ENCODE assay signal across 31 mouse cellular contexts in genomic region chr7:24605561-24605960, GRCm38 (mm10). TPM values are rescaled to one million over a fixed set of nuclear protein-coding genes. Genes with fewer than 3 reads are reported as not detected.
DNase-seq lines count a peak whose midpoint lies in the region; ATAC-seq lines count a peak whose summit lies in the region.
"Had no signal": no experiment of that assay in that cellular context is flagged by ENCODE, and none has a peak within 500 bp of the region (broad histone marks: within the 10 kb centered on the region; RNA-seq: fewer than 3 reads in every experiment).

No protein-coding gene starts in this region.

- no peak for ATAC-seq in forebrain, embryonic 13.5 days
- ATAC-seq in forebrain, embryonic 15.5 days (replicated peaks) = no peak
- no peak for ATAC-seq in lung, embryonic 15.5 days (ENCODE audit: borderline replicate concordance, extremely low read depth, low FRiP score, low TSS enrichment)
- ATAC-seq in midbrain, embryonic 16.5 days = no peak
- ATAC-seq: CD4-positive, CD25-positive, alpha-beta regulatory T cell, adult 4 months; forebrain, embryonic 14.5 days; Patski had no signal

- no peak overlapping the region for H3K4me2 ChIP-seq in forebrain, embryonic 13.5 days
- no peak overlapping the region for H3K4me2 ChIP-seq in forebrain, embryonic 15.5 days (replicated peaks)
- no peak overlapping the region for H3K4me2 ChIP-seq in lung, embryonic 15.5 days
- no peak overlapping the region for H3K4me2 ChIP-seq in midbrain, embryonic 16.5 days (ENCODE audit: low read length)
- H3K4me2 ChIP-seq: embryonic facial prominence, embryonic 12.5 days; heart, embryonic 11.5 days; hindbrain, embryonic 12.5 days; hindbrain, embryonic 15.5 days had no signal

- DNase-seq in lung, adult 18-20 months = no peak
- DNase-seq in NIH3T3 (ENCODE audit: low read depth) = peak; percentile 55
- DNase-seq in fibroblast of lung, adult 2 months (ENCODE audit: low read depth) = peak; percentile 71
- no peak for DNase-seq in left cerebral cortex, postnatal 4 days
- DNase-seq: adrenal gland, postnatal 10 days; adrenal gland, postnatal 36 days; cerebellum, adult 11 months; cerebellum, adult 8-10 months; gastrocnemius, postnatal 14 days; heart, adult 11 months had no signal

- no peak overlapping the region for H3K27ac ChIP-seq in forebrain, embryonic 13.5 days
- H3K27ac ChIP-seq in forebrain, embryonic 15.5 days (replicated peaks) = no peak overlapping the region
- H3K27ac ChIP-seq in lung, embryonic 15.5 days = 0 out of 2 replicates have a peak overlapping the region, but pooled peaks have one; percentile 15
- H3K27ac ChIP-seq in midbrain, embryonic 16.5 days (ENCODE audit: low read length) = no peak overlapping the region
- H3K27ac ChIP-seq: embryonic facial prominence, embryonic 12.5 days; forebrain, embryonic 10.5 days; hindbrain, embryonic 12.5 days; hindbrain, embryonic 15.5 days had no signal

- peaks cover 17% of the 10 kb centered on the region for H3K27me3 ChIP-seq in forebrain, embryonic 13.5 days
- H3K27me3 ChIP-seq in forebrain, embryonic 15.5 days = peaks cover 14% of the 10 kb centered on the region
- peaks cover 11% of the 10 kb centered on the region for H3K27me3 ChIP-seq in lung, embryonic 15.5 days
- H3K27me3 ChIP-seq in midbrain, embryonic 16.5 days (ENCODE audit: control insufficient read depth, insufficient read depth, low read depth, low read length) = peaks cover 14% of the 10 kb centered on the region
- H3K27me3 ChIP-seq: Patski had no signal

- intact Hi-C loops in left cerebral cortex, postnatal 4 days (cut with DNase I) = no loop called here

- no peaks in the 10 kb centered on the region for H3K9me3 ChIP-seq in forebrain, embryonic 13.5 days (replicated peaks)
- no peaks in the 10 kb centered on the region for H3K9me3 ChIP-seq in forebrain, embryonic 15.5 days
- no peaks in the 10 kb centered on the region for H3K9me3 ChIP-seq in lung, embryonic 15.5 days
- H3K9me3 ChIP-seq in midbrain, embryonic 16.5 days (replicated peaks; ENCODE audit: control insufficient read depth, low read length, poor library complexity, severe bottlenecking) = no peaks in the 10 kb centered on the region
- H3K9me3 ChIP-seq: embryonic facial prominence, embryonic 12.5 days; forebrain, embryonic 10.5 days; hindbrain, embryonic 12.5 days; hindbrain, embryonic 15.5 days had no signal

- 0 out of 2 replicates have a peak overlapping the region, but pooled peaks have one; percentile 21 for H3K9ac ChIP-seq in forebrain, embryonic 13.5 days
- H3K9ac ChIP-seq in forebrain, embryonic 15.5 days (replicated peaks) = no peak overlapping the region
- no peak overlapping the region for H3K9ac ChIP-seq in lung, embryonic 15.5 days
- H3K9ac ChIP-seq in midbrain, embryonic 16.5 days (ENCODE audit: low read depth, low read length) = no peak overlapping the region
- H3K9ac ChIP-seq: embryonic facial prominence, embryonic 12.5 days; hindbrain, embryonic 12.5 days; hindbrain, embryonic 15.5 days had no signal

- H3K4me1 ChIP-seq in forebrain, embryonic 13.5 days = peaks cover 12% of the 10 kb centered on the region
- H3K4me1 ChIP-seq in forebrain, embryonic 15.5 days = peaks cover 5% of the 10 kb centered on the region
- peaks cover 6% of the 10 kb centered on the region for H3K4me1 ChIP-seq in lung, embryonic 15.5 days
- H3K4me1 ChIP-seq in midbrain, embryonic 16.5 days (ENCODE audit: control insufficient read depth, insufficient read depth, low read length) = peaks cover 1% of the 10 kb centered on the region; the same call in 1 of the 2 replicates

- WGBS in forebrain, embryonic 13.5 days = 86% methylated on average over 7 of the region's 7 CpGs
- WGBS in forebrain, embryonic 15.5 days = 72% methylated on average over 7 of the region's 7 CpGs
- WGBS in lung, embryonic 15.5 days = 78% methylated on average over 7 of the region's 7 CpGs
- 84% methylated on average over 7 of the region's 7 CpGs for WGBS in midbrain, embryonic 16.5 days

- no peaks in the 10 kb centered on the region; the same call in 1 of the 2 replicates for H3K36me3 ChIP-seq in forebrain, embryonic 13.5 days (ENCODE audit: poor library complexity, severe bottlenecking)
- no peaks in the 10 kb centered on the region for H3K36me3 ChIP-seq in forebrain, embryonic 15.5 days
- H3K36me3 ChIP-seq in lung, embryonic 15.5 days = no peaks in the 10 kb centered on the region
- no peaks in the 10 kb centered on the region for H3K36me3 ChIP-seq in midbrain, embryonic 16.5 days (ENCODE audit: control insufficient read depth, insufficient read depth, low read length)
- H3K36me3 ChIP-seq: forebrain, embryonic 10.5 days; hindbrain, embryonic 12.5 days; hindbrain, embryonic 15.5 days had no signal

- no peak overlapping the region for H3K4me3 ChIP-seq in forebrain, embryonic 13.5 days
- no peak overlapping the region for H3K4me3 ChIP-seq in forebrain, embryonic 15.5 days
- H3K4me3 ChIP-seq in lung, embryonic 15.5 days = no peak overlapping the region
- H3K4me3 ChIP-seq in midbrain, embryonic 16.5 days (ENCODE audit: low read depth, low read length) = no peak overlapping the region
- H3K4me3 ChIP-seq: embryonic facial prominence, embryonic 12.5 days; erythroblast, embryonic 14.5 days; forebrain, embryonic 10.5 days; hindbrain, embryonic 12.5 days; hindbrain, embryonic 15.5 days had no signal

RNA-seq across cellular contexts. Expression of gene Phldb3, which starts 5.0 kb away (rescaled TPM):
- not detected in 2 replicates for polyA plus RNA-seq in forebrain, embryonic 13.5 days (2015; fragmentation: Nextera tagmentation; extraction: Ambion mirVana)
- polyA plus RNA-seq in forebrain, embryonic 15.5 days (2015; fragmentation: Nextera tagmentation; extraction: Ambion mirVana) = not detected in 2 replicates
- polyA plus RNA-seq in lung, embryonic 15.5 days (2015; fragmentation: Nextera tagmentation; extraction: Ambion mirVana) = 0.15 and 0.21 TPM in 2 replicates
- polyA plus RNA-seq in midbrain, embryonic 16.5 days (2015; fragmentation: Nextera tagmentation; extraction: Ambion mirVana) = not detected in 2 replicates
- under 1 TPM; 0.48 to 0.72 TPM for total RNA-seq in left cerebral cortex, postnatal 4 days (2021)
- polyA plus RNA-seq: forebrain, embryonic 10.5 days; forebrain, embryonic 14.5 days; heart, embryonic 14.5 days; heart, postnatal 0 days; hindbrain, embryonic 12.5 days; hindbrain, embryonic 15.5 days had no signal

RNA-seq across cellular contexts. Expression of gene Zfp575, which starts 18.1 kb away (rescaled TPM):
- 4.7 and 5.1 TPM in 2 replicates for polyA plus RNA-seq in forebrain, embryonic 13.5 days (2015; fragmentation: Nextera tagmentation; extraction: Ambion mirVana)
- 11.6 and 11.7 TPM in 2 replicates for polyA plus RNA-seq in forebrain, embryonic 15.5 days (2015; fragmentation: Nextera tagmentation; extraction: Ambion mirVana)
- 2.8 and 3.0 TPM in 2 replicates for polyA plus RNA-seq in lung, embryonic 15.5 days (2015; fragmentation: Nextera tagmentation; extraction: Ambion mirVana)
- polyA plus RNA-seq in midbrain, embryonic 16.5 days (2015; fragmentation: Nextera tagmentation; extraction: Ambion mirVana) = 18.2 and 20.9 TPM in 2 replicates
- 10 to 100 TPM; 11.7 to 13.0 TPM for total RNA-seq in left cerebral cortex, postnatal 4 days (2021)
- total RNA-seq: hematopoietic stem cell, adult 5-6 weeks had no signal
- polyA plus RNA-seq: Patski had no signal

RNA-seq across cellular contexts. Expression of gene Ethe1, which starts 18.2 kb away (rescaled TPM):
- polyA plus RNA-seq in forebrain, embryonic 13.5 days (2015; fragmentation: Nextera tagmentation; extraction: Ambion mirVana) = 16.8 and 16.9 TPM in 2 replicates
- polyA plus RNA-seq in forebrain, embryonic 15.5 days (2015; fragmentation: Nextera tagmentation; extraction: Ambion mirVana) = 17.4 and 18.9 TPM in 2 replicates
- polyA plus RNA-seq in lung, embryonic 15.5 days (2015; fragmentation: Nextera tagmentation; extraction: Ambion mirVana) = 23.8 and 24.2 TPM in 2 replicates
- polyA plus RNA-seq in midbrain, embryonic 16.5 days (2015; fragmentation: Nextera tagmentation; extraction: Ambion mirVana) = 26.5 and 30.7 TPM in 2 replicates
- 10 to 100 TPM; 16.1 to 17.5 TPM for total RNA-seq in left cerebral cortex, postnatal 4 days (2021)

RNA-seq across cellular contexts. Expression of gene Lypd3, which starts 30.8 kb away (rescaled TPM):
- polyA plus RNA-seq in forebrain, embryonic 13.5 days (2015; fragmentation: Nextera tagmentation; extraction: Ambion mirVana) = 0.14 TPM in 1 of 2 replicates, not detected in the other
- polyA plus RNA-seq in forebrain, embryonic 15.5 days (2015; fragmentation: Nextera tagmentation; extraction: Ambion mirVana) = 0.18 and 0.23 TPM in 2 replicates
- 0.18 and 0.40 TPM in 2 replicates for polyA plus RNA-seq in lung, embryonic 15.5 days (2015; fragmentation: Nextera tagmentation; extraction: Ambion mirVana)
- 0.36 and 0.45 TPM in 2 replicates for polyA plus RNA-seq in midbrain, embryonic 16.5 days (2015; fragmentation: Nextera tagmentation; extraction: Ambion mirVana)
- under 1 TPM; 0.68 to 0.77 TPM for total RNA-seq in left cerebral cortex, postnatal 4 days (2021)
- total RNA-seq: gastrocnemius, postnatal 14 days; gastrocnemius, postnatal 4 days; heart, adult 8-10 months; heart, postnatal 25 days; hematopoietic stem cell, adult 5-6 weeks; MEL had no signal
- polyA plus RNA-seq: C2C12; CD4-positive, CD25-positive, alpha-beta regulatory T cell, adult 4 months; erythroblast, embryonic 14.5 days; heart, embryonic 14.5 days; heart, postnatal 0 days; Patski had no signal

RNA-seq across cellular contexts. Expression of gene Xrcc1, which starts 59.5 kb away (rescaled TPM):
- 89.6 and 99.1 TPM in 2 replicates for polyA plus RNA-seq in forebrain, embryonic 13.5 days (2015; fragmentation: Nextera tagmentation; extraction: Ambion mirVana)
- 69.8 and 79.5 TPM in 2 replicates for polyA plus RNA-seq in forebrain, embryonic 15.5 days (2015; fragmentation: Nextera tagmentation; extraction: Ambion mirVana)
- polyA plus RNA-seq in lung, embryonic 15.5 days (2015; fragmentation: Nextera tagmentation; extraction: Ambion mirVana) = 109 and 118 TPM in 2 replicates
- polyA plus RNA-seq in midbrain, embryonic 16.5 days (2015; fragmentation: Nextera tagmentation; extraction: Ambion mirVana) = 66.1 and 66.9 TPM in 2 replicates
- 10 to 100 TPM; 48.8 to 49.3 TPM for total RNA-seq in left cerebral cortex, postnatal 4 days (2021)

Comparison
In these comparisons a context has a peak if more than half of its experiments do, and no peak if none do; other contexts are left out.
1. DNase-seq: peak in NIH3T3 (single experiment) and fibroblast of lung, adult 2 months (single experiment); none in lung, adult 18-20 months (0 of 2) and left cerebral cortex, postnatal 4 days (single experiment).